Mouse (Mus musculus) liver, adult 2 months (tissue): ENCODE data around the gene Atxn7l1. TPM values are rescaled to one million over a fixed set of nuclear protein-coding genes. Genes with fewer than 3 reads are reported as not detected.
A peak's percentile ranks its signal among the peaks of the same experiment; 100 is the strongest.

Experiments used
- DNase-seq: peaks from one replicate; pipeline ENCODE4 v3.0.0-alpha.2; 2011; ENCODE audit warnings: low read depth, low spot score; ENCODE audit errors: extremely low read depth
- H3K27ac ChIP-seq: fragments of 200-500 bp; replicated peaks from 2 replicates; pipeline ENCODE4 v1.5.1; 2012; ENCODE audit warnings: low read depth, mild to moderate bottlenecking, control low read depth, inconsistent platforms, low read length; ENCODE audit not compliant: insufficient read depth
- H3K27me3 ChIP-seq: fragments of 200-500 bp; 2 replicates; pipeline ENCODE4 v1.6.1; 2012; ENCODE audit warnings: mild to moderate bottlenecking, moderate library complexity, low read length, inconsistent platforms; ENCODE audit not compliant: control insufficient read depth, insufficient read depth
- H3K36me3 ChIP-seq: fragments of 200-500 bp; 2 replicates; pipeline ENCODE4 v1.6.1; 2012; ENCODE audit warnings: low read length, inconsistent platforms; ENCODE audit not compliant: control insufficient read depth, insufficient read depth
- H3K4me1 ChIP-seq: fragments of 200-500 bp; 2 replicates; pipeline ENCODE4 v1.6.1; 2011; ENCODE audit warnings: low read length; ENCODE audit not compliant: control insufficient read depth, insufficient read depth
- H3K4me3 ChIP-seq: fragments of 200-500 bp; 2 replicates; pipeline ENCODE4 v1.5.1; 2011; ENCODE audit warnings: low read depth, mild to moderate bottlenecking, control low read depth, low read length, moderate library complexity; ENCODE audit not compliant: insufficient read depth
- H3K79me2 ChIP-seq: fragments of 200-500 bp; 2 replicates; pipeline ENCODE4 v1.6.1; 2012; ENCODE audit warnings: inconsistent platforms, mild to moderate bottlenecking, low read length, moderate library complexity; ENCODE audit not compliant: control insufficient read depth, insufficient read depth
- H3K9ac ChIP-seq: fragments of 200-500 bp; 2 replicates; pipeline ENCODE4 v1.6.1; 2012; ENCODE audit warnings: low read depth, mild to moderate bottlenecking, control low read depth, inconsistent platforms, low read length
- CTCF ChIP-seq: fragments of 200-500 bp; IDR thresholded peaks from 2 replicates; pipeline ENCODE4 v1.5.1; 2011; ENCODE audit warnings: low read depth, low read length, control low read depth
- POLR2A ChIP-seq: fragments of 200-500 bp; IDR thresholded peaks from 2 replicates; pipeline ENCODE4 v1.6.1; 2011; ENCODE audit warnings: low read length, control low read depth; ENCODE audit not compliant: insufficient read depth; ENCODE audit errors: extremely low read depth
- WGBS: fragments of 180-500 bp; shearing (Covaris S2); methylation state at CpG from one replicate; pipeline ENCODE4 v1.1.7; 2018; 5-methylcytosine and 5-hydroxymethylcytosine counted together
- polyA plus RNA-seq: library from polyadenylated mRNA; depleted of rRNA; stranded (reverse); fragments of >200 nt; gene quantifications from 2 replicates; pipeline ENCODE4 v1.2.3, GENCODE M21; 2012
- total RNA-seq: library from RNA; depleted of rRNA; stranded (reverse); fragments of >200 nt; gene quantifications from 2 replicates; pipeline ENCODE4 v1.2.3, GENCODE M21; 2014

The Atxn7l1 gene
- total and polyA plus RNA-seq, 2 experiments = 6.1 to 16.2 TPM

GRCm38 (mm10) chr12:33225978-33226377 is 78.5 kb downstream of the Atxn7l1 start:
- DNase-seq = no peak
- Histone ChIP-seq H3K9ac (no peak overlapping the region), H3K79me2 (no peaks in the 10 kb centered on the region), H3K4me3 (no peak overlapping the region), H3K4me1 (no peaks in the 10 kb centered on the region; the same call in 1 of the 2 replicates), H3K36me3 (no peaks in the 10 kb centered on the region), H3K27me3 (no peaks in the 10 kb centered on the region), H3K27ac (no peak overlapping the region)
- 83% methylated on average over 1 of the region's 1 CpGs for WGBS
- no peak for TF ChIP-seq POLR2A
- TF ChIP-seq CTCF = no peak

DNA sequence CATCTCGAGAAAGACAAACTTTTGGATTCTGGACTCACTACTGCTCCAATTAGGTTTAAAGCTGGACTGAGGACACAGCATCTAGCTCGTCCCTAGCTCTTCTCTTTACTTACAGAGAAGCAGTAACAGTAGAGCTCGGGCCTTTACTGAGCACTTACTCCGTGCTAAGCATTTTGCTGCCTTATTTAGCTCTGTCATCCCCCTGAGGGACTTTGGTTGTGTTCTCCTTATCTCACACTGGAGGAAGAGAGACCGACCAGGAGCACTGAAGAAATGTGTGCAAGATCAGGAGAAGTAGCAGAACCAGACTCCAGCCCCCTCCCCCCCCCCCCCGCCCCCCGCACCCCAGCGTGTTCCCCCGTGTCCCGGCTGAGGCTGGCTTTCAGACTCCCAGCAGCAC is 79.1 kb downstream of the Atxn7l1 start:
- H3K79me2 ChIP-seq = no peaks in the 10 kb centered on the region
- H3K27ac ChIP-seq = no peak overlapping the region
- 83% methylated on average over 10 of the region's 10 CpGs for WGBS
- no peak overlapping the region for H3K4me3 ChIP-seq
- no peak for TF ChIP-seq POLR2A
- TF ChIP-seq CTCF = no peak
- H3K4me1 ChIP-seq = no peaks in the 10 kb centered on the region
- no peak overlapping the region for H3K9ac ChIP-seq
- DNase-seq = no peak
- H3K36me3 ChIP-seq = no peaks in the 10 kb centered on the region
- H3K27me3 ChIP-seq = no peaks in the 10 kb centered on the region

DNA sequence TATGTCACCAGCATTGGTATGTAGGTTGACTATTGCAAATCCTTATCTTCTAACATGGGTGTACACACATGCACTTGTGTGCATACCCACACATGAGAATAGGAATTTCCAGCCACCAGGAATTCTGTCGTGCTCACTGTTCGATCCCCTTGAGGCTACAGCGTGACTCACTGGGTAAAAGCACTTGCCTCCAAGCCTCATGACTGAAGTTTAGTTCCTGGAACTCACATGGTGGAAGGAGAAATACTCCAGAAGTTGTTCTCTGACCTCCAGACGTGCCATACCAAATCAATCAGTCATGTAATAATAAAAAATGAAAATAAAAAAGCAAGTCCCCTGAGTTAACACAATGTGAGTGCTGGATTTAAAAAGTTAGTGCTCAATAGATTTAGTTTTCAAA is 87.8 kb downstream of the Atxn7l1 start:
- H3K4me1 ChIP-seq = no peaks in the 10 kb centered on the region
- no peaks in the 10 kb centered on the region for H3K27me3 ChIP-seq
- H3K27ac ChIP-seq = no peak overlapping the region
- WGBS = 89% methylated on average over 4 of the region's 4 CpGs
- H3K4me3 ChIP-seq = no peak overlapping the region
- no peak overlapping the region for H3K9ac ChIP-seq
- H3K36me3 ChIP-seq = no peaks in the 10 kb centered on the region
- DNase-seq = no peak
- H3K79me2 ChIP-seq = no peaks in the 10 kb centered on the region
- TF ChIP-seq POLR2A (no peak), CTCF (no peak)

DNA sequence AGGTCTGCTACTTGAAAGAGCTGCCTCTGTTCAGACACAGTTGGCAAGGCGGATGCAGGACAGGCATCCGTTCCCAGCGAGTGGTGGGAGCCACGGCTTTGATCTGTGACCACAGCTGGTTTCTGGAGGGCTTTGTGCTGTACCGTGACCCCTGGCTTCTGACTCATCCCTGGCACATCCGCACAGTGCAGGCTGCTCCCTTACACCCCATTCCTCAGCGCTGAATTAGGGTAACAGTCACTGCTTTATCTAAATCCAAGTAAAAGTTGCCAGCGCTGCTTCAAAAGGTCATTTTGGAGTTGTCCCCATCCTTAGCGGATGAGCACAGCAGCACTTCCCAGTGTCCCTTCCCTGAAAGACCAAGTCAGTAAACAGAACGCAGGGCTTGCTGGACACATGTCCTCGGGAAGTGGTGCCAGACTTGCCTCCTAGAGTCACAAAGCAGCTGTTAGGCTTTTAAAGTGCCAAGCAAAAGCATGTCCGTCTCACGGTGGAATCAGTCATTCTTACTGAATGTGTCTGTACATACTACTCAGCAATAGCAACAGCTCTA is 88.4 kb downstream of the Atxn7l1 start:
- H3K4me3 ChIP-seq = no peak overlapping the region
- H3K27me3 ChIP-seq = no peaks in the 10 kb centered on the region
- H3K27ac ChIP-seq = no peak overlapping the region
- TF ChIP-seq CTCF (no peak), POLR2A (no peak)
- no peaks in the 10 kb centered on the region for H3K79me2 ChIP-seq
- H3K4me1 ChIP-seq = no peaks in the 10 kb centered on the region
- H3K36me3 ChIP-seq = no peaks in the 10 kb centered on the region
- peak; percentile 28 for DNase-seq
- WGBS = 76% methylated on average over 13 of the region's 13 CpGs
- H3K9ac ChIP-seq = no peak overlapping the region

DNA sequence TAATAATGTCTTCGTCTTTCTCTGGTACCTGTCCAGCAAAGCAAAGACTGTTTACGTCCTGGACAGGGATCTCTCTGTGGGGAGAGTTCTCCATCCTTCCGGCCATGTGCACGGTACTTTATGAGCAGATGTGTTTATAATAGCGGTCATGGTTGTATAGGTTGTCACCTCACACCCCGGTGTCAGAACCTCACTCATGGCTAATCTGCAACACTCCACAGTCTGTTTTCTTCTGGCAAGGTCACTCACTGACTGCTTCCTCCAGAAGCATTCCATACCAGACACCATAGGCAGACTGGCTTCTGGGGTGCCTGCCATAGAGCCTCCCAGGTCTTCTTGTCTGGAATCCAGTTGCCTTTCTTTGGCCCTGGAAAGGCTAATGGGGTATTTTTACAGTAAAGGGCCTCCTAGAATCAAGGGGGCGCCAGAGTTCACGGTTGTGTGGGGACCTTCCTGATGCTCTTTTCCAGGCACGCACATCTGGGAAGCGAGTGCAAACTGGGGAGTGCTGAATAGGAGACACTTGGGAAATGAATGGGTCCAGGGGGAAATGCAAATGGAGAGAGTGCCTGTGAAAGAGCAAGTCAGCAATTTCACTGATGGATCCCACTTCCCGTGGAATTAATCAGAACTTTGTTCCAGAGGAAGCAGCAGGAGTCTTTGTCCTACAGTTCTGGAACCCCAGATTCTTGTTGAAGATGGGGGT is 89.0 kb downstream of the Atxn7l1 start:
- H3K9ac ChIP-seq = no peak overlapping the region
- H3K4me3 ChIP-seq = no peak overlapping the region
- DNase-seq = no peak
- H3K79me2 ChIP-seq = no peaks in the 10 kb centered on the region
- no peaks in the 10 kb centered on the region for H3K27me3 ChIP-seq
- 85% methylated on average over 11 of the region's 11 CpGs for WGBS
- no peaks in the 10 kb centered on the region for H3K4me1 ChIP-seq
- no peaks in the 10 kb centered on the region for H3K36me3 ChIP-seq
- no peak for TF ChIP-seq POLR2A
- no peak for TF ChIP-seq CTCF
- H3K27ac ChIP-seq = no peak overlapping the region

GRCm38 (mm10) chr12:33237108-33237507 is 89.6 kb downstream of the Atxn7l1 start:
- Histone ChIP-seq H3K79me2 (no peaks in the 10 kb centered on the region), H3K4me3 (no peak overlapping the region), H3K9ac (no peak overlapping the region), H3K27me3 (no peaks in the 10 kb centered on the region), H3K36me3 (no peaks in the 10 kb centered on the region), H3K4me1 (no peaks in the 10 kb centered on the region), H3K27ac (no peak overlapping the region)
- TF ChIP-seq CTCF (no peak), POLR2A (no peak)
- no peak for DNase-seq
- 92% methylated on average over 5 of the region's 5 CpGs for WGBS
